Mouse (Mus musculus) cerebellum, adult 9-10 months (tissue): ENCODE data around the gene Sprn.

Experiments used
- DNase-seq: peaks from one replicate; pipeline ENCODE4 v3.0.0; 2022

Sprn gene

DNA sequence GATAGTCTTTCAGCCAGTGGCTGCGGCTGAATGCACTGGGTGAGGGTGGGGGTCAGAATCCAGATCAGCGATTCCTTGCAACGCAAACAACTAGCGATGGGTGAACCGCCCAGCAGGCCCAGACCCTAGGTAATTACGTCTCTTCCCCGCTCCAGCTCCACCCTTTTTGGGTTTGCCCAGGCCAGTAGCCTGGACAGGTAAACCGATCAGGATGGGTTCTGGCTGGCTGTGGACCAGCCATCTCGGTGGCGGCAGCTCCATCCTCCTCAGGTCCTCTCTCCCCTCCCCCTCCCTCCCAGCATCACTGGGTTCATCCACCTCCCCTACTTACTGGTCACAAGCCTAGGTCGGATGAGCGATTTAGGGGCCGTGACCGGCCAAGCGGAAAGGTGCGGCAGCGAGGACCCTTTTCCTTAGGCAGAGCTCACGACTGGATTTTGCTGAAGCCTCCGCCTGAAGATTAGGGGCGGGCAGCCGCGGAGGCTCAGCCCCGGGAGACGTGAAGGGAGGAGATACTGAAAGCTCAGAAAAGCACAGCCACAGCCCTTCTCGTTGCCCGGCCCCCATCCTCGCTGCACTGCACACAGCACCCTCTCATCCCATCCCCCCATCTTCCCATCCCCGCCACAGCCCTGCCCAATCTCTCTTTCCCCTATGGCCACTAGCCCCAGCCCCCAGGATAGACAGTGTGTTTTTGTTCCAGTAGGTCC lies at the start of gene Sprn:
Sprn (minus strand) TSS at position 660 of the 710 bp plus-strand sequence.
- peak; percentile 78 for DNase-seq

- no peak for DNase-seq
Observed at GRCm38 (mm10) chr7:140201090-140201489, 46.4 kb upstream of the Sprn start.

DNA sequence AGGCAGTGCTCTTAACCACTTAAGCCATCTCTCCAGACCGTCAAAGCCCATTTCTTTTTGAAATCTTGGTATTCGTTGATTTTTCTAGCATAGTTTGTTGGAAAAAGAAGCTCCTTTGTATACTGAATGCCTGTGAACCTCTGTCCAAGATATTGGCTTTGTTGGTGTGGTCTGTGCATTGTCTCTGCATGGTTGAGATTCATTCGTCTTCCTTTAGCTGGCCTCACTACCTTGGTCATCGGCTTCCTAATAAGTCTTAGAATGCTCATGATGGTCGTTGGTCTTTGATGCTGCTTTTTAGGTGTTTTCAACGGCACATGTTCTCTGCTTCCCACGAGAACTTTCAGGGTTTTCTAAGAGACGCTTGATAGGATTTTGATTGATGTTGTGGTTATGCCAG lies 41.3 kb upstream of the Sprn start:
- no peak for DNase-seq

DNA sequence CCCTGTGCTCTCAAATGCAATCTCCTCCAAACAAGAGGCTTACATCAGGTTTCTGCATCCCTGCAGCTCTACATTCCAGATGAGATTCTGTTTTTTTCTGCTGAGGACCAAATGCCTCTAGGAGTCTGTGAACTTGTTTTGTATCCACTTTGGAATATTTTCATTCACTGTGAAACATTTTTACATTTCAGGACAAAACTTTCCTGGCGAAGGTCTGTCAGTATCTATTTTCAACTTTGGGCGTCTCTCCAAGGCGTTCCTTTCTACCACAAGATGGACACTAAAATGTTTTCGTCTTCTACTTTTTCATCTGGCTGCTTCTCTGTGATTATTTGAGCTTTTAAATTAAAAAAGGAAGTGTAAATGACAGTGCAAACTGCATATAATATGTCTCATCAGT lies 39.4 kb upstream of the Sprn start:
- no peak for DNase-seq

DNA sequence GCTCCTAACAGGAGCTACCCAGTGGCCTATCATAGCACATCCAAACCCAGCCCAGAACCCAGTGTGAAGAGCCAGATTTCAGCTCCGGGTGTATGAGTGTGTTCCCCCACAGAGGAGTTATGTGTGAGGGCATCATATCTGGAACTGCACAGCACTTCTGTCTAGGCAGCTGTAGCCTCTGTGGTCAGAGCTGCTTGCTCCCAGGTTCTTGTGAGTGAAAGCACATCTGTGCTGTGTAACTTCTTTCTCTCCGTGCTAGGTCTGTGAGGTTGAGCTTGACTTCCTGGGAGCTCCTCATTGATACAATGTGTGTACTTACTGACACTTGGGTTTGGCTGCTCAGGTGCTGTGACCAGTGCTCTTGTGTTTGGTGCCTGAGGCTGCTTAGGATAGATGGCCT lies 38.2 kb upstream of the Sprn start:
- DNase-seq: no peak

- DNase-seq: no peak
Observed at GRCm38 (mm10) chr7:140192445-140192844, 37.8 kb upstream of the Sprn start.

DNA sequence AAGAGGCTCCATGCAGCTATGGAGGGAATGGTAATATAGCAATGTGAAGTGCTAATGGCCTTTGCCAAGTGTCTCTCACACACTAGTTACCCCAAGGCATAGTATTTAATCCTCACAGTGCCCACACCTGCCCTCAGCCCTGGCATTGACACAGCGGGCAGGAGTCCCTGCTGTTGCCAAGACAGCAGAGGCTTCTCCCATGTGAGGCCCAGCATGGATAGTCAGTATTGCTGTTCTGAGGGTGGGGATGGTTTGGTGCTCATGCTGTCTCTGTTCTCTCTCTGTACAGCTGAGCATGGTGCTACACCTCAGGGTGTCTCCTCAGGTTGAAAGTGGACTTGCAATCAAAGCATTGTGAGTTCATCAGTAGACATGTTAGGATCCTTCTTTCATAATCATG lies 35.8 kb upstream of the Sprn start:
- no peak for DNase-seq

DNA sequence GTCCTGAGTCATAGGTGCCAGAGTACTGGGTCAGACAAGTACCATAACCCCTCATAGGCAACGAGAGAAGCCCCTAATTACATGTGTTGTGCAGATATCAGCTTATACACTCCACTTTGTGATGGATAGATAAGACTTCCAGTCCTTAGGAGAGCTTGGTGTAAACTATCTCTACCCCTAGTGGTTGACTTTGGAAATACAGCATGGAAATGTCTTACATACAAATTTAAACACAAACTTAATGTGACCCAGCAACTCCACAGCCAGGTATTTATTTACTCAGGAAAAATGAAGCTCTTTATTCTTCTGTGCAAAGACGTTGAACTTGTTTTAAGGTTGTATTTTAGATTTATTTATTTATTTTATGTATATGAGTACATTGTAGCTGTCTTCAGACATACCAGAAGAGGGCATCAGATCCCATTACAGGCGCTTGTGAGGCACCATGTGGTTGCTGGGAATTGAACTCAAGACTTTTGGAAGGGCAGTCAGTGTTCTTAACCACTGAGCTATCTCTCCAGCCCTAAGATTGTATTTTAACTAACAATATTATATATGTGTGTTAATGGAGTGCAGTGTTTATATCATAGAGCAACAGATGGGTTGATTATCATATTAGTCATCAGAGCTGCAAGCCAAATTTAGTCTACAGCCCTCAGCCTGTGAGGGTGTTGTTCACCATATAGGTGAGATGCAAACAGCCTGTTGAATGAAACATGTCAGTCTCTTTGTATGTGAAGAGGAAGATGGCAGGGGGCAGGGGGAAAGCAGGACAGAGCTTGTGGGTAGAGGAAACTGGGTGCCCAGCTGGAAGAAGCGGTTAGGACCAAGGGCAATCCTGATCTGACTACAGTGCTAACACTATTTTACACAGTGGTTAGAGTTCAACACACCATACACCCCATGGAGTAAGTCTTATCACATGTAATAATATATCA lies 34.0 kb upstream of the Sprn start:
- peak; percentile 24 for DNase-seq

DNA sequence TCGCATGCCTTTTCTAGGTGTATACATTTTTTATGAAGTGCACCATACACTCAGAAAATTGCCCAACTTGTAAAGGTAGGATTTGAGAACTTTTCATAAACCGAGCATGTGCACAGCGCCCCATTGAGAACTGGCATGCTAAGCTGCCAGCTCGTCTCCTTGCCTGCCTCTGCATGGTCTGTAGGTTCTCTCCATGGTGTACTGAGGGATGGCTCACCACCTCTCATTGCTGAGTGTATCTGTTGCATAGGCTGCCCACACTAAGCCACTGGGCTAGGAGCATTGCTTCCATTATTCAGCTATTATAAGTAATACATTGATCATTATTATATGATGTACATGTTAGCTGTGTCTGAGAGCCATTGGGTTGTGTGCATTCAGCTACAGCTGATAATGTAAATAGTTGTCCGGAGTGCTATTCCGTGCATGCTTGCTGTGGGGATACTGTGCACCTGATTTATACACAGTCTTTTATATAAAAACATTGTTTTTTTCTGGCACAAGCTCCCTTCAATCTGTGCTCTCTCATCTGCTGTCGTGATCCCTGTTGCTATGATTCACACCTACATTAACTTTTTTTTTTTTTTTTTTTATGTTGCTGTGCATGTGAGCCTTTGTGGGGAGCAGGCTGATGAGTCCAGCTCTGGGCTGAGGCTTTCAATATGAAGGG lies 33.2 kb upstream of the Sprn start:
- DNase-seq: no peak

DNA sequence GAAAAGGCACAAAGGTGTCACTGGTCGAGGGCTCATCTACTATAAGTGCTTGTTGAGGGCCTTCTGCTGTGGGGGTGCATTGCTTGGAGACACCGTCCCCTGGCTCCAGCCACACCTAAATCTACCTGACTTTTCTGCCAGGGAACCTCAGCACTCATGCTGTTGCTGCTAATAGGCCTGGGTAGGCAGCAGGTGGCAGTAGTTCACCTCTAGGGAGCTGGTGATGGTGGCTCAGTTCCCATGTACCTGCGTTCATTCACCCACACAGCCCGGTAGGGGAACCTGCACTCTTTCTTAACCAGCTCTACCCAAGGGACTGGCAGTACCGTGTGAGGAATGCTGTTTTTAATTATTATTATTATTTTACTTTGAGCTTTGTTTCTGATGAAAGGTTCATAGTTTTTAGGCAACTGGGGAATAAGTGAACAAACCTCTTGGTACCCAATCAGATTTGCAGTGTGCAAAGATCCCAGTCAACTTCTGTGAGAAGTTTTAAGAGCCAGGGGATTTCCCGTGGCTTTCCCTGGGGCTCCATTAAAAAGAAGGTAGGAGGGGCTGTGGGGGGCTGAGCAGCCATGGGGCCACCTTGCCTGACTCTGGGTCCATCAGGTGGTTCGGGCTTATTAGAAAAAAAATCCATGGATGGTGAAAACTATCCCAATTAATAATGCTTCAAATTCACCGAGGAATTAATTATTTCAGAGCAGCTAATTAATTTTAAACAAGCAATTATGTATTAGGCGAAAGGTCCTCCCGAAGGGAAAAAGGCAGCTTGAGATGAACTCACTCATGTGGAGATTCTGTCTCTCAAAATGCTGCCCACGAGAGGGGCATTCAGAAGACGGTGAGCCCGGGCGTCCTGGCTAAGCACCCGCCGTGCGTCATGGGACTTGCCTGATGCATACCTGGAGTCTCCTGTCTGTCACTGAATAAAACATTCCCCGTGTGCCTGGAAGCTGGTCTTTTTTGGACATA lies 32.3 kb upstream of the Sprn start:
- no peak for DNase-seq

- DNase-seq: no peak
Observed at GRCm38 (mm10) chr7:140184206-140184605, 29.5 kb upstream of the Sprn start.

GRCm38 (mm10) chr7:140180692-140181091 lies 26.0 kb upstream of the Sprn start:
- DNase-seq: no peak

DNA sequence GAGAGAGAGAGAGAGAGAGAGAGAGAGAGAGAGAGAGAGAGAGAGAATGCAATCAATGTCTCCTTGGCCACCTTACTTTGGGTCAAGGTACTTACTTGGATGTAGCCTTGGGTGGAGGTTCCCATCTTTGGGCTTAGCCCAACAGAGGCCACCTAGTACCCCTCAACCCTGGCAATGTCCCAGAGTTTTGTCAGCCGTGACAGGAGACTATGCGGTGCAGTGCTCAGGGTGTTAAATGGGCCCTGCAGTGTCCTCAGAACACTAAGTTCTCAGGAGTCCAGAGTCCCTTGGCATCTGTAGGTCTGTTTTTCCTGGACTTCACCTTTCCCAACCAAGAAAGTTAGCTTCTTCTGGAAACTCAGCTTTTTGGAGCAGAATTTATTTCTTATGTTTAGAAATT lies 24.5 kb upstream of the Sprn start:
- DNase-seq: no peak

- DNase-seq: peak; percentile 75
Observed at GRCm38 (mm10) chr7:140172936-140173335, 18.3 kb upstream of the Sprn start, which contains the start of gene Olfr523. Olfr523 (plus strand) TSS chr7:140173217.

DNA sequence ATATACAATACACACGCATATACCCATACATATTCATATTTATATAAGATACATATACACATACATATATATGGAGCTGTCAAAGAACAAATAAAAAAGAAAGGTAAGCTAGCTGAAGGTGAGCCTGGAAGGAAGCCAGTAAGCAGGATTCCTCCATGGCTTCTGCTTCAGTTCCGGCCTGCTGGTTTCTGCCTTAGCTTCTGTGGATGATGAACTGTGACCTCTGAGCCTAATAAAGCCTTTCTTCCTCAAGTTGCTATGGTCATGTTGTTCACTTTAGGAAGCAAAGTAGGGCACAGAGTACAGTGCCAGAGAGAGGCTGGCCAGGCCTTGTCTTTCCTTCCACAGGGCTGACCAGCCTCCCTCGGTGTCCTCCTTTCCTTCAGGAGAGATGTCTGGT lies 16.2 kb upstream of the Sprn start:
- no peak for DNase-seq

GRCm38 (mm10) chr7:140169386-140169785 lies 14.7 kb upstream of the Sprn start:
- no peak for DNase-seq

- DNase-seq: no peak
Observed at GRCm38 (mm10) chr7:140167950-140168349, 13.3 kb upstream of the Sprn start.

DNA sequence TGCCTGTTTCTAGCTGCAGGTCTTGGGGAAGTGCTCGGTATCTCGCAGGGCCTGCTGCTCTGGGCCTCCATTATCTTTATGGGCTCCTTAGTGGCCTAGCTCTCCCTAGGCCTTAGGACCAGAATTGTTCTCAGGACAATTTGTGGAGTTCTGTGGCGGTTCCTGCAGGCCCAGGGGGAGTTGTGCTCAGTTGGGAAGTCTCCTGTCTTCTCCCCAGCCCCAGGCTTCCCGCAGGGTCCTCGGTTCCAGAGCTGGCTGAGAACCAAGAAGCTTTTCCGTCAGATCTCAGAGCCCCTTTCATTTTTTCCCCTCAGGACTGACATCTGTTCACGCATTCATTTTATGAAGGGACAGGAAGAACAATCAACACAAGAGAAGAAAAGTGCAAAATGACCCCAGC lies 10.0 kb upstream of the Sprn start, which contains the start of gene Olfr522:
Olfr522 (minus strand) TSS at position 101 of the 400 bp plus-strand sequence.
- DNase-seq: no peak

DNA sequence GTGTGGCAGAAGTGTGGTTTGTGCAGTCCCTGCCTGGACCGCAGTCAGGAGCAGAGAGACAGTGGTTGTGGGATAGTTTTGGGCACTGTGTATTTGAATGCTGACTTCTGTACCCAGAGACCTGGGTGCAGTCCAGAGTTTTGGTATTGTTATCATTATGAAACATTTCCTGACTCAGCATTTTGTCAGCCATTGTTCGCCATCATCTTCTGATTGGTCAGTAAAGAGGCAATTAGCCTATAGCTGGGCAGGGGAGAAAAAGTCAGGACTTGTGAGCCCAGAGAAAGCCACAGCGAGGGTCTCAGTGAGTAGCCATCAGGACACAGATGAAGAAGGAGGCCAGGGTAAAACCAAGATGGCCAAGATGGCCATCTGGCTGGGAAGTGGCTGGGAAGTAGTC lies 5.7 kb upstream of the Sprn start:
- no peak for DNase-seq

- no peak for DNase-seq
Observed at GRCm38 (mm10) chr7:140153829-140154217, 854 bp downstream of the Sprn start.

DNA sequence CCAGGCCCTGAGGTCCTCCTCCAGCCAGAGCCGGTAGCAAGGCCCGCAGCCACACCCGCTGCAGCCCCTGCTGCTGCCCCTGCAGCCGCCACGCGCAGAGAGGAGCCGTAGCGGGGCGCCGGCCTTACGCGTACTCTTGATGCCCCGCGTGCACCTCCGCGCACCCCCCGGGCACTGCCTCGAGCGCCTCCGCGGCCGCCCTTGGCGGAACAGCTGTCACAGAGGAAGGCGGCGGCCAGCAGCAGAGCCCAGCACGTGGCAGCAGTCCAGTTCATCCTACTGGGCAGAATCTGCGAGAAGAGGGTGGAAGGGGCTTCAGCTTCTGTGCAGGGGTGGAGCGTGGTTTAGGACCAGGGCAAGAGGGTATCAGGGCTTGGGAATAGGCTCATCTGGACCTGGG lies 1.3 kb downstream of the Sprn start:
- DNase-seq: peak; percentile 67

GRCm38 (mm10) chr7:140144550-140144949 lies 10.1 kb downstream of the Sprn start:
- DNase-seq: no peak
